Mouse (Mus musculus): ENCODE data around the gene Vps37c.
A peak's percentile ranks its signal among the peaks of the same experiment; 100 is the strongest.

The Vps37c gene

GRCm38 (mm10) chr19:10689470-10690166, 1.1 kb downstream of the Vps37c start:
- no peak for DNase-seq (ENCODE audit: low read depth)

DNA sequence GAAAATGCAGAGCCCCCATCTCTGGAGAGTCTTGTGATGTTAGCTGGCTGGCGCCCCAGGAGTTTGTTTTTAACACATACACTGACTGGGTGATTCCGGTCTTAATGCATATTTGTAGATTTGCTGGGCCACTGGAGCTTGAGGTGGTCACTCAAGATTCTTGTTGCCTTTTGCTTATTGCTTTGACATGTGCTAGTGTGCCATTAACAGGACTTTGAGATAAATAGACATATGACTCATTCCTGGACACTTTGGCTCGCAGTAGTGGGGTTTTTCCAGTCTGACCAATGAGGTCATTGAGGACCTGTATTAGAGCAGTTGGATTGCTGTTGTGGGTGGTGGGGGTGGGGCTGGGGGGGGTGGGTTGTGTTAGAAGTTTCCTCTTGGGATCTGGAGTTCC, 1.8 kb downstream of the Vps37c start:
- DNase-seq (ENCODE audit: low read depth): no peak

- DNase-seq (ENCODE audit: low read depth): no peak
Observed at GRCm38 (mm10) chr19:10691121-10691520, 2.6 kb downstream of the Vps37c start.

DNA sequence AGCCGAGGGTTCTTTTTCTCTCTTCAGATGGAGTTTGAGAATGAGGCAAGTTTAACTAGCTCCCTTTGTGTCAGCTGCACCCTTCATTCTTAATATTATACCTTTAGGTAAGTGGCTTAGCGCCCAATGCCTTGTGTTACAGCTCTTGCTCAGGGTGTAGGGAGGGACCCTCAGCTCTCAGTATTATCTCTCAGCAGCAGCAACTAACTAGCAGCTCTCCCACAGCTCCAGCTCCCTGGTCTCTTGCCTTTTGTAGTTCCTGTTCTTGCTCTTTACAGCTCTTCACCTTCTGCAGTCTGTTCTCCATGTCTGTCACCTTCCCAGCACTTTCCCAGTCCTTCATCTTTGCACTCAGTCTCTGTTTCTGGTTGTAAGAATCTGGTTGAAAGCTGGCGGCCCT, 3.1 kb downstream of the Vps37c start:
- no peak for DNase-seq (ENCODE audit: low read depth)

- DNase-seq (ENCODE audit: low read depth): no peak
Observed at GRCm38 (mm10) chr19:10692361-10692760, 3.8 kb downstream of the Vps37c start.

DNA sequence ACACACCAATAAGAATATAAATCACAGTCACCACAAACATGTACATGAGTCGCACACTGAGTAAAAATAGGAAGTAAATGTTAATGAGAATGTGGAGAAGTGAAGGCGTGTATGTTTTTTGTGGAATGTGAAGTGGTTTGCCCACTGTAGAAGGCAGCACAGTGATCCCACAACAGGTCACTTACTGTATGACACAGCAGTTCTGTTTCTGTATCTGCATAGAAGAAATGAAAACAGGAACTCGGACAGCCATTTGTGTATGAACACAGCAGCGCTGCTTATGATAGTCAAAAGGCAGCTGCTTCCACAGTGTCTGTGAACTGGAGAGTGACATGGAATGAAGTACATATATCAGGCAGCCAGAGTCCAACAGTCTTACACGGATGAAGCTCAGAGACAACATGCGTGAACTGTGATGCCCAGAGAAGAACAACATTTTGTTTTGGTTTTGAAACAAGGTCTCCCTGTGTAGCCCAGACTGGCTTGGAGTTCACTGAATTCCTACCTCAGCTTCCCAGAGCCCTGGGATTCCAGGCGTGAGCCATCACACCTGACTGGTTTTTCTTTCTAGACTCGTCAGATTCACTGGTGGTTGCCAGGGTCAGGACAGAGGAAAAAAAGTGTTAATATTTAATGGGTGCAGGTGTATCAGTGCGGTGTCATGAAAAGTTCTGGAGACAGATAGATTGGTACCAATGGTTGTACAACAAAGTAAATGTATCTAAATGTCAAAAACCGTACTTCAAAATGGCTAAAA, 5.6 kb downstream of the Vps37c start:
- no peak for DNase-seq (ENCODE audit: low read depth)

DNA sequence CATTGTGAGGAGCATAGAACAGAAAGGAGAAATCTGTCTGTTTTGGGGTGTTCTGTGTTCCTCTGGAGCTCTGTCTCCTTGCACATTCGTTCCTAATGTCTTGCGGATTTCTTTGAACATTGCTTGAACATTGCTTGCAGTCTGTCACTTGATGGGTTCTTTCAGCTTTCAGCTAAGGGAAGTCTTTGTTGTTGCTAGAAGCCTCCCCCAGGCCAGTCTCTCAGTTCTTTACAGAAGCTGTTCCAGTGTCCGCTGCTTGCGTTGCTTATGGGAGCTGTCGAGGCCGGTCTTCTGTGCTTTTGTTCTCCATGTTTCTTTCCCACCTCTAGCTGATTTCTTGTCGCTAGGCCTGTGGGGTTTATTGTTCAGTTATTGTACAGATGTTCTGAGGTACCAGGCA, 7.3 kb downstream of the Vps37c start:
- DNase-seq (ENCODE audit: low read depth): no peak

GRCm38 (mm10) chr19:10698131-10698991, 9.8 kb downstream of the Vps37c start:
- no peak for DNase-seq (ENCODE audit: low read depth)

GRCm38 (mm10) chr19:10699851-10700250, 11.3 kb downstream of the Vps37c start:
- DNase-seq (ENCODE audit: low read depth): no peak

- no peak for DNase-seq (ENCODE audit: low read depth)
Observed at GRCm38 (mm10) chr19:10701013-10701726, 12.6 kb downstream of the Vps37c start.

DNA sequence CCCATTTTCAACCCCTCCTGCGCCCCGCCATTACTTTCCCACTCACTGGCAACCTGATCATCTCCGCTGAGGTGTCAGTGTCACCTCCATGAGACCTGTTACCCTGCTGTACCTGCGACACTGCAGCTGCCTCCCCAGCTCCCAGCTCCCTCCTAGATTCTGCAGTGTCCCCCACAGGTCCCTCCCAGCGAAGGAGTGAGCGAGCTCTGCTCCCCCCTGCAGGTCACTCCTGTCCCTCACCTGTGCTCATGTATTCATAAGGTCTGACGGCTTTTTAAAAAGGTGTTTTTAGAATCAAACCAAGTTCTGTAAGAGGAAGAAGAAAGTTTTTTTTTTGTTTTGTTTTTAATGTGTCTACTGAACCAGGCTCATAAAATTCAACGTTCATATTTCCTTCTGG, 13.6 kb downstream of the Vps37c start:
- no peak for DNase-seq (ENCODE audit: low read depth)

DNA sequence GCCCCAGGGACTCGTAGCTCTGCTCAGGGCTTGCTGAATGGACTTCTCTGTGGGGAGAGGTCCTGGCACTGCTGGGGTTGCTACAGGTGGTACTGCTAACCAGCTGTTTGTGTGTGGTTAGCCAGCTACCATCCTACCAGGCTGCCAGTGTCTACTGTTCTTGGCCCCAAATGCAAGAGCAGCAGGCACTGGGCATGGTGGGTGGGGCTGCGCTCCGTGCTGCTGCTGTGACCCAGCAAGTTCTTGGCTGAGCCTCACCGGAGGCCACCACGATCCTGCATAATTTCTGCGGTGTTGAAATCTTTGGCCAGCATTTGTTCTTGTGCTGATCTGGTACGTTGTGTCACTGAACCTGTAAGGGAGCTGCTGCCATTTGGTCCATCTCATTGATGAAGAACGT, 14.9 kb downstream of the Vps37c start:
- DNase-seq (ENCODE audit: low read depth): no peak

DNA sequence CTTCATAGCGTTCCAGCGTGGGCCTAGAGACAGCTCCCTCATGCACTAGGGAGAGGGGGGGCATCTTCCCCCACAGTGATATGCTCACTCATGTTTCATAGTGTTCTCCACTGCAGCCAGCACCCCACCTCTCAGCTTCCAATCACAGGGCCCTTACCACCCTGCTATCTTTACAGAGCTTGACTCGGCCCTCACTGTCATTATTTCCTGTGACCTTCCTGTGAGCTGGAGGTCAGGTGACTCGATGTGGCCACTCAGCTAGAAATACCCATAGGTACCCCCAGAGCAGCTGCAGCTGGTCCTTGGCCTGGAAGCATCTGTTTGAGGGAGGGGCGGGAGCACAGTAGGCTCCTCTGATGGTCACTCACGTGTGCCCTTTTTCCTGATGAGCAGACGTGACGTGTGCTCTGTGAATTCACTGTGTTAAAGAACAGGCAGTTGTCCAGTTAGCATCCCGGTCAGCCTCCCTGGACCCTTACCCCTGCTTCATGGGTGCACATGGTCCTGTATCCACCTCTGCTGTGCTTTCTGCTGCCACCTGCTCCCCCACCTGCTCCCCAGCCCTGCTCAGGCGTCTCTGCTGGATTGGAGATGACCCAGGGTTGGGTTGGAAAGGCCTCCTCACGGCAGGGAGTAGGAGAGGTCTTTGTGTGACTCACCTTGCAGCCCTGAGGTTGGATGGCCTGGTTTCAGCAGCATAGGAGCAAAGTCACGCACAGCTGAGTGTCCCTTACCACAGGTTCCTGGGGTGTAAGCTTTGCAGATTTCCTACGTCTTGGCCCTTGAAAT, 18.7 kb downstream of the Vps37c start:
- no peak for DNase-seq (ENCODE audit: low read depth)

GRCm38 (mm10) chr19:10707881-10708280, 19.3 kb downstream of the Vps37c start:
- DNase-seq (ENCODE audit: low read depth): no peak

DNA sequence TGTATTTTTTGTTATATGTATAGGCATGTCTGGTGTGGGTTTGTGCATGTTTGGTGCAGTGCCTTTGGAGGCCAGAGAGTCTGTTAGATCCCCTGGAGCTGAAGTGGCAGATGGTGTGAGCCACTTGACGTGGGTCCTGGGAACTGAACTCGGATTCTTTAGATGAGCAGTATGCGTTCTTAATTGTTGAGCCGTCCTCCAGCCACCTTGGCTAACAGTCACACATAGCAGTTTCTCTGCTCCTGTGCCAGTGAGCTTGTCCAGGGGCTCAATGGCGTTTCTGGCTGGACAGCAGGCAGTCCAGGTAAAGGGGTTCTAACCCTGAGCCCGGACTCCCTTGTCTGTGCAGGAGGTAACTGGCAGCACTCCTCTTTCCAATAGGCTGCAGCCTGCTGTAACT, 20.4 kb downstream of the Vps37c start:
- DNase-seq (ENCODE audit: low read depth): no peak

GRCm38 (mm10) chr19:10709360-10710087, 21.0 kb downstream of the Vps37c start:
- DNase-seq (ENCODE audit: low read depth): peak; percentile 79

GRCm38 (mm10) chr19:10710088-10710511, 21.6 kb downstream of the Vps37c start:
- no peak for DNase-seq (ENCODE audit: low read depth)

DNA sequence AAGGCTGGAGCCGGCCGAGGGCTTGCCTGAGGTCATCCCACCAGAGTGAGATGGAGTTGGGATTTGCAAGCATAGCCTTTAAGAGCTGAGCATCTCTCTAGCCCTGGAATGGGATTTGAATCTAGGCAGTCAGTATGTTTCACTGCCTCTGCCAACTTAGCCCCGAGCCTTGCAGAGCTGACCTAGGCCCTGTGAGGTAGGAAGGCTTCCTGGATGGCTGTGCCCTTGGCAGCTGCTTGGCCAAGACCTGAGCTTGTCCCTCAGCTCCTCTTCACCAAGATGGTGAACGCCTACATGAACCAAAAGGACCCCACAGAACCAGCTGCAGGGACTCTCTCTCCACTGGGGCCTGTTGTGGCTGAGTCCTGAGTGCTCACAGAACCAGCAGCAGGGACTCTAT, 22.2 kb downstream of the Vps37c start:
- no peak for DNase-seq (ENCODE audit: low read depth)

- no peak for DNase-seq (ENCODE audit: low read depth)
Observed at GRCm38 (mm10) chr19:10712194-10712593, 23.7 kb downstream of the Vps37c start.

DNA sequence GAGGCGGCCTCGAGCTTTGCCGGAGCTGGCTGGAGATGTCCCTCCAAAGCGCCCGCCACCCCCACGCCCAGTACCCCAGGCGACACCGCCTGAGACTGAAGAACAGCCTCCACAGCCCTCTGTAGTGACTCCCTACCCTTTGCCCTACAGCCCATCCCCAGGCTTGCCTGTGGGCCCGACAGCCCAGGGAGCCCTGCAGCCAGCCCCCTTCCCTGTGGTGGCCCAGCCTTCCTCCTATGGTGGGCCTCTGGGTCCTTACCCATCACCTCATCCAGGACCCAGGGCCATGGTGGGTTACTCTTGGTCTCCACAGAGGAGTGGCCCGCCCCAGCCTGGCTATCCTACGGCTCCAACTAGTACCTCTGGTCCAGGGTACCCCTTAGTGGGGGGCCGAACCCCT, 24.1 kb downstream of the Vps37c start:
- no peak for DNase-seq (ENCODE audit: low read depth)

GRCm38 (mm10) chr19:10713551-10713950, 25.0 kb downstream of the Vps37c start:
- no peak for DNase-seq (ENCODE audit: low read depth)

All from c-Kit-positive CD71-negative TER-119-negative erythroid progenitor cells, embryonic 14.5 days (primary cell).